Mouse (Mus musculus) cortical plate, adult 2 months (tissue): ENCODE measurements around the gene Tnfsf12. TPM values are rescaled to one million over a fixed set of nuclear protein-coding genes. Genes with fewer than 3 reads are reported as not detected.
"Not testable (repeated sequence)": the region's sequence is repeated elsewhere in the genome, so short reads cannot be mapped to it uniquely, and the experiment has no call there.

ENCODE experiments used
- H3K27ac ChIP-seq: fragments of 200-500 bp; 2 replicates; pipeline ENCODE4 v1.5.1; 2012; ENCODE audit warnings: low read length, control low read depth, inconsistent platforms; ENCODE audit not compliant: insufficient read depth
- H3K4me1 ChIP-seq: fragments of 200-500 bp; 2 replicates; pipeline ENCODE4 v1.6.1; 2011; ENCODE audit warnings: low read length; ENCODE audit not compliant: control insufficient read depth, insufficient read depth
- H3K4me3 ChIP-seq: fragments of 200-500 bp; 2 replicates; pipeline ENCODE4 v1.5.1; 2011; ENCODE audit warnings: mild to moderate bottlenecking, low read length, control low read depth; ENCODE audit not compliant: insufficient read depth
- CTCF ChIP-seq: fragments of 200-500 bp; IDR thresholded peaks from 2 replicates; pipeline ENCODE4 v1.5.1; 2011; ENCODE audit warnings: mild to moderate bottlenecking, control low read depth, low read length; ENCODE audit not compliant: insufficient read depth; ENCODE audit errors: extremely low read depth
- POLR2A ChIP-seq: fragments of 200-500 bp; IDR thresholded peaks from 2 replicates; pipeline ENCODE4 v1.6.1; 2011; ENCODE audit warnings: mild to moderate bottlenecking, low read length, control low read depth; ENCODE audit not compliant: insufficient read depth; ENCODE audit errors: extremely low read depth
- polyA plus RNA-seq: library from polyadenylated mRNA; depleted of rRNA; stranded (reverse); fragments of >200 nt; gene quantifications from 2 replicates; pipeline ENCODE4 v1.2.3, GENCODE M21; 2012; rRNA removed

Tnfsf12 gene
- 19.8 and 22.5 TPM in 2 replicates for polyA plus RNA-seq

- Histone ChIP-seq H3K4me3 (peak within 1 kb of the TSS; percentile 35), H3K4me1 (no peaks in the 10 kb centered on the region; the same call in 1 of the 2 replicates), H3K27ac (peak within 1 kb of the TSS; percentile 67)
- peak; percentile 37; the same call in 1 of the 2 replicates for TF ChIP-seq POLR2A
- no peak for TF ChIP-seq CTCF
Observed at GRCm38 (mm10) chr11:69695361-69696181, at the start of gene Tnfsf12, which contains the start of gene Tnfsfm13. Gene Tnfsf12, minus strand, starts transcription at chr11:69695849. Gene Tnfsfm13, minus strand, starts transcription at chr11:69696098.

GRCm38 (mm10) chr11:69731408-69731807 is 35.8 kb upstream of the Tnfsf12 start:
- H3K4me3 ChIP-seq, H3K4me1 ChIP-seq, H3K27ac ChIP-seq: not testable (repeated sequence)

- TF ChIP-seq POLR2A = no peak
- TF ChIP-seq CTCF = peak; percentile 35
- H3K27ac ChIP-seq = no peak overlapping the region
- H3K4me1 ChIP-seq = no peaks in the 10 kb centered on the region
- no peak overlapping the region for H3K4me3 ChIP-seq
Observed at GRCm38 (mm10) chr11:69729063-69729462, 33.4 kb upstream of the Tnfsf12 start.

GRCm38 (mm10) chr11:69725951-69726350 is 30.3 kb upstream of the Tnfsf12 start:
- H3K27ac ChIP-seq = no peak overlapping the region
- H3K4me3 ChIP-seq = no peak overlapping the region
- TF ChIP-seq CTCF (no peak), POLR2A (no peak)
- no peaks in the 10 kb centered on the region for H3K4me1 ChIP-seq

- Histone ChIP-seq H3K4me1 (no peaks in the 10 kb centered on the region), H3K27ac (no peak overlapping the region), H3K4me3 (no peak overlapping the region)
- TF ChIP-seq POLR2A (no peak), CTCF (no peak)
Observed at GRCm38 (mm10) chr11:69723074-69723473, 27.4 kb upstream of the Tnfsf12 start.

- TF ChIP-seq CTCF = no peak
- TF ChIP-seq POLR2A = no peak
- Histone ChIP-seq H3K4me3 (no peak overlapping the region), H3K27ac (no peak overlapping the region), H3K4me1 (peaks cover 2% of the 10 kb centered on the region; the same call in 1 of the 2 replicates)
Observed at GRCm38 (mm10) chr11:69720852-69721251, 25.2 kb upstream of the Tnfsf12 start.

- Histone ChIP-seq H3K4me3 (no peak overlapping the region), H3K4me1 (peaks cover 2% of the 10 kb centered on the region; the same call in 1 of the 2 replicates), H3K27ac (no peak overlapping the region)
- no peak for TF ChIP-seq CTCF
- no peak for TF ChIP-seq POLR2A
Observed at GRCm38 (mm10) chr11:69719423-69719822, 23.8 kb upstream of the Tnfsf12 start.

GRCm38 (mm10) chr11:69718661-69719060 is 23.0 kb upstream of the Tnfsf12 start:
- TF ChIP-seq CTCF = no peak
- TF ChIP-seq POLR2A = no peak
- H3K27ac ChIP-seq = no peak overlapping the region

GRCm38 (mm10) chr11:69716953-69717352 is 21.3 kb upstream of the Tnfsf12 start:
- H3K4me3 ChIP-seq = no peak overlapping the region
- H3K4me1 ChIP-seq = peaks cover 2% of the 10 kb centered on the region; the same call in 1 of the 2 replicates
- TF ChIP-seq POLR2A (no peak), CTCF (no peak)
- no peak overlapping the region for H3K27ac ChIP-seq

More at GRCm38 (mm10) chr11:69718661-69719060, 23.0 kb upstream of the Tnfsf12 start:
- H3K4me3 ChIP-seq = no peak overlapping the region
- peaks cover 2% of the 10 kb centered on the region; the same call in 1 of the 2 replicates for H3K4me1 ChIP-seq

- TF ChIP-seq CTCF (no peak), POLR2A (no peak)
- Histone ChIP-seq H3K4me3 (no peak overlapping the region), H3K27ac (no peak overlapping the region), H3K4me1 (peaks cover 2% of the 10 kb centered on the region; the same call in 1 of the 2 replicates)
Observed at GRCm38 (mm10) chr11:69715929-69716328, 20.3 kb upstream of the Tnfsf12 start.
